Mouse (Mus musculus) heart, embryonic 14.5 days (tissue): ENCODE data around the gene Gm26741. TPM values are rescaled to one million over a fixed set of nuclear protein-coding genes. Genes with fewer than 3 reads are reported as not detected.

Source experiments
- ATAC-seq: fragments of 200-750 bp; cut with Nextera tagmentation; 2 replicates; pipeline ENCODE4 v1.8.0; 2017; ENCODE audit warnings: low read depth, moderate TSS enrichment; ENCODE audit not compliant: insufficient number of reproducible peaks, insufficient read depth, low FRiP score
- H3K27ac ChIP-seq, 2 experiments: fragments of 200-500 bp in 1 of 2; fragments of 300-500 bp in 1 of 2; sonication (generic) in 1 of 2; replicated peaks in 1 of 2; 2 replicates each; pipeline ENCODE4 v1.5.1; 2012 to 2014; ENCODE audit warnings: low read depth in 2 of 2, low read length in 2 of 2, control low read depth in 1 of 2, mild to moderate bottlenecking in 1 of 2, mixed read lengths in 1 of 2; ENCODE audit not compliant: control insufficient read depth in 1 of 2, insufficient read depth in 1 of 2
- H3K27me3 ChIP-seq: fragments of 300-500 bp; sonication (generic); 2 replicates; pipeline ENCODE4 v1.6.1; 2014; ENCODE audit warnings: mild to moderate bottlenecking, low read length, control low read depth; ENCODE audit not compliant: control insufficient read depth, insufficient read depth
- H3K36me3 ChIP-seq: fragments of 300-500 bp; sonication (generic); 2 replicates; pipeline ENCODE4 v1.6.1; 2014; ENCODE audit warnings: mild to moderate bottlenecking, control low read depth, low read length, mixed read lengths; ENCODE audit not compliant: control insufficient read depth, insufficient read depth
- H3K4me1 ChIP-seq, 2 experiments: fragments of 200-500 bp in 1 of 2; fragments of 300-500 bp in 1 of 2; sonication (generic) in 1 of 2; 2 replicates each; pipeline ENCODE4 v1.6.1; 2012 to 2014; ENCODE audit warnings: low read length in 2 of 2, control low read depth in 1 of 2, mixed read lengths in 1 of 2; ENCODE audit not compliant: control insufficient read depth in 2 of 2, insufficient read depth in 2 of 2
- H3K4me2 ChIP-seq: fragments of 300-500 bp; sonication (generic); 2 replicates; pipeline ENCODE4 v1.6.1; 2014; ENCODE audit warnings: mild to moderate bottlenecking, low read length
- H3K4me3 ChIP-seq, 2 experiments: fragments of 200-500 bp in 1 of 2; fragments of 300-500 bp in 1 of 2; sonication (generic) in 1 of 2; 2 replicates each; pipeline ENCODE4 v1.5.1; 2012 to 2014; ENCODE audit warnings: low read length in 2 of 2, mild to moderate bottlenecking in 2 of 2, control low read depth in 1 of 2, low read depth in 1 of 2, moderate library complexity in 1 of 2; ENCODE audit not compliant: control insufficient read depth in 1 of 2, insufficient read depth in 1 of 2
- H3K9ac ChIP-seq: fragments of 300-500 bp; sonication (generic); 2 replicates; pipeline ENCODE4 v1.6.1; 2014; ENCODE audit warnings: mild to moderate bottlenecking, low read length
- H3K9me3 ChIP-seq: fragments of 300-500 bp; sonication (generic); 2 replicates; pipeline ENCODE4 v1.6.1; 2016; ENCODE audit warnings: low read length, control low read depth; ENCODE audit not compliant: control insufficient read depth
- WGBS: fragments of 180-500 bp; shearing (Covaris S2); extraction: QIAGEN DNeasy Blood & Tissue Kit; methylation state at CpG from one replicate; pipeline ENCODE4 v1.1.7; 2014; 5-methylcytosine and 5-hydroxymethylcytosine counted together
- polyA plus RNA-seq: library from polyadenylated mRNA; unstranded; fragments of >200 nt; fragmentation: Nextera tagmentation; extraction: Ambion mirVana; gene quantifications from 2 replicates; pipeline ENCODE4 v1.2.1, GENCODE M21; 2014

Gene Gm26741
- polyA plus RNA-seq, 1 experiment from 2014 or later, result not detected

- no peak overlapping the region for H3K4me2 ChIP-seq
- 71% methylated on average over 3 of the region's 3 CpGs for WGBS
- H3K4me3 ChIP-seq, result no peak overlapping the region
- H3K27me3 ChIP-seq, result no peaks in the 10 kb centered on the region
- H3K27ac ChIP-seq, result no peak overlapping the region
- no peak overlapping the region for H3K9ac ChIP-seq
- no peaks in the 10 kb centered on the region for H3K9me3 ChIP-seq
- ATAC-seq, result no peak
- no peaks in the 10 kb centered on the region; a peak in 1 of 4 replicates for H3K4me1 ChIP-seq
- no peaks in the 10 kb centered on the region for H3K36me3 ChIP-seq
Measured at GRCm38 (mm10) chr10:52389438-52389837, 30.9 kb downstream of the Gm26741 start.

GRCm38 (mm10) chr10:52391208-52391607, 32.6 kb downstream of the Gm26741 start:
- Histone ChIP-seq H3K4me3 (no peak overlapping the region), H3K36me3 (no peaks in the 10 kb centered on the region), H3K4me1 (no peaks in the 10 kb centered on the region), H3K9ac (no peak overlapping the region), H3K4me2 (no peak overlapping the region), H3K9me3 (no peaks in the 10 kb centered on the region), H3K27ac (no peak overlapping the region), H3K27me3 (no peaks in the 10 kb centered on the region)
- ATAC-seq, result no peak
- WGBS, result 66% methylated on average over 2 of the region's 2 CpGs

DNA sequence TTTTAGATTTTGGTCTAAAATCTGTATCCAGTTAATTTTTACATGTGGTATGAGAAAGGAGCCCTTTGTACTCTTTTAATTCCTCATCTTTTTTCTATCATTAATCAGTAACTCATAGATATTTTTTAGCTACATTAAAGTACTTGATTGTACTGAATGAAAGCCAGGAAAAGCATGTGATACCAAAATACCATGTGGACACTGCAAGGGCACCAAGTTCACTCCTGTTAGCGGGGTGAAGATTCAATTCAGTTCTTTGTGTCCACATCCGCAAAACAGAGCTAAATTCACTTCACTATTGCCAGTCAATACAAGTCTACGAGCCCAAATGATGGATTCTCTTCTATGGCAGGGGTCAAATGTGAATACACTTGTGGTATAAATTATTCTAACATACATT, 38.1 kb downstream of the Gm26741 start:
- H3K4me1 ChIP-seq, result no peaks in the 10 kb centered on the region
- no peak overlapping the region for H3K4me3 ChIP-seq
- H3K9me3 ChIP-seq, result no peaks in the 10 kb centered on the region
- no peak overlapping the region for H3K9ac ChIP-seq
- no peak for ATAC-seq
- H3K27ac ChIP-seq, result no peak overlapping the region
- H3K27me3 ChIP-seq, result no peaks in the 10 kb centered on the region
- H3K36me3 ChIP-seq, result no peaks in the 10 kb centered on the region
- 90% methylated on average over 3 of the region's 3 CpGs for WGBS
- no peak overlapping the region for H3K4me2 ChIP-seq

DNA sequence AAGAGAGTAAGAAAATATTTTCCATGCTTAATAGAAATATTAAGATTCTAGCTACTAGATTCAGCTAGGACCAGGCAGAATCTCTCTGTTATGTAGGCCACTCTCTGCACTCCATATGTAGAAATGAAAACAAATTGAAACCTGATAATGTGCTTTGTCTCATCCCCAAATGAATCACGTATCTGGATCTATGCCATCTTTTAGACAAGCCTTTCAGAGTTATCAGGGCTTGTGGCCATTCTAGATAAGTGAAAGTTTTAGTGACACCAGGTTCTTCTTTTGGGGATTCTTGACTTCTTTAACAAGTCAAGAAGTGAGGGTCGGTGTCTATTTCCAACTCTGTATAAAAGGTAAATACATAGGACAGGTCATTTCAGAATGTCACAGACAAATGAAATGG, 40.1 kb downstream of the Gm26741 start:
- 67% methylated on average over 2 of the region's 2 CpGs for WGBS

GRCm38 (mm10) chr10:52399722-52400121, 41.2 kb downstream of the Gm26741 start:
- no peaks in the 10 kb centered on the region for H3K9me3 ChIP-seq
- no peak overlapping the region for H3K9ac ChIP-seq
- no peak overlapping the region for H3K27ac ChIP-seq
- WGBS, result 48% methylated on average over 3 of the region's 3 CpGs
- no peak overlapping the region for H3K4me2 ChIP-seq
- no peaks in the 10 kb centered on the region for H3K4me1 ChIP-seq
- no peaks in the 10 kb centered on the region for H3K27me3 ChIP-seq
- ATAC-seq, result no peak
- H3K36me3 ChIP-seq, result no peaks in the 10 kb centered on the region
- no peak overlapping the region for H3K4me3 ChIP-seq

More for the DNA sequence above, 40.1 kb downstream of the Gm26741 start:
- H3K9me3 ChIP-seq, result no peaks in the 10 kb centered on the region
- no peaks in the 10 kb centered on the region for H3K4me1 ChIP-seq
- H3K27ac ChIP-seq, result no peak overlapping the region
- no peaks in the 10 kb centered on the region for H3K27me3 ChIP-seq
- no peak overlapping the region for H3K9ac ChIP-seq
- no peaks in the 10 kb centered on the region for H3K36me3 ChIP-seq
- no peak for ATAC-seq
- H3K4me2 ChIP-seq, result no peak overlapping the region
- no peak overlapping the region for H3K4me3 ChIP-seq

GRCm38 (mm10) chr10:52405160-52405559, 46.6 kb downstream of the Gm26741 start:
- 81% methylated on average over 13 of the region's 13 CpGs for WGBS
- no peak overlapping the region for H3K4me3 ChIP-seq
- no peaks in the 10 kb centered on the region for H3K4me1 ChIP-seq
- H3K9ac ChIP-seq, result no peak overlapping the region
- no peaks in the 10 kb centered on the region for H3K36me3 ChIP-seq
- no peak for ATAC-seq
- no peaks in the 10 kb centered on the region for H3K9me3 ChIP-seq
- H3K4me2 ChIP-seq, result no peak overlapping the region
- H3K27me3 ChIP-seq, result no peaks in the 10 kb centered on the region
- no peak overlapping the region for H3K27ac ChIP-seq

DNA sequence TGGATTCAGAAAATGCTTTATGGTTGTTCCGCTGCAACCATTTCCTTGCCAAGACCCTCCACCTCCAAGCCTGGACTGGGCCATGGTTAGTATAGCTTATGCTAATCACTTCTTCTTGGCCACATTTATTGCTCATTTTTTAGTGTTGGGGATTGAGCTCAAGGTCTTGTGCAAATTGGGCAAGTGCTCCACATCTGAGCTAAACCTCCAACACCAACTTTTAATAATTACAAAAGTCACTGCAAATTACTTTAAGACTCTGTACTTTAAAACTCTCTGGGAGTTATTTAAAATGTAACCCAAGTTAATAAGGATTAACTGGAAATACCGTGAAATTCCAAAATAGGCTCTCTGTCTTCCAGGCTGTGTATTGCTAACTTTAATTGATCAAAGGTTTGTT, 49.0 kb downstream of the Gm26741 start:
- Histone ChIP-seq H3K9ac (no peak overlapping the region), H3K27ac (no peak overlapping the region), H3K4me3 (no peak overlapping the region), H3K9me3 (no peaks in the 10 kb centered on the region), H3K36me3 (no peaks in the 10 kb centered on the region), H3K4me1 (no peaks in the 10 kb centered on the region), H3K27me3 (no peaks in the 10 kb centered on the region), H3K4me2 (no peak overlapping the region)
- ATAC-seq, result no peak
- 87% methylated on average over 2 of the region's 2 CpGs for WGBS
